Mouse (Mus musculus): ENCODE data around the gene Tab1.

The Tab1 gene

DNA sequence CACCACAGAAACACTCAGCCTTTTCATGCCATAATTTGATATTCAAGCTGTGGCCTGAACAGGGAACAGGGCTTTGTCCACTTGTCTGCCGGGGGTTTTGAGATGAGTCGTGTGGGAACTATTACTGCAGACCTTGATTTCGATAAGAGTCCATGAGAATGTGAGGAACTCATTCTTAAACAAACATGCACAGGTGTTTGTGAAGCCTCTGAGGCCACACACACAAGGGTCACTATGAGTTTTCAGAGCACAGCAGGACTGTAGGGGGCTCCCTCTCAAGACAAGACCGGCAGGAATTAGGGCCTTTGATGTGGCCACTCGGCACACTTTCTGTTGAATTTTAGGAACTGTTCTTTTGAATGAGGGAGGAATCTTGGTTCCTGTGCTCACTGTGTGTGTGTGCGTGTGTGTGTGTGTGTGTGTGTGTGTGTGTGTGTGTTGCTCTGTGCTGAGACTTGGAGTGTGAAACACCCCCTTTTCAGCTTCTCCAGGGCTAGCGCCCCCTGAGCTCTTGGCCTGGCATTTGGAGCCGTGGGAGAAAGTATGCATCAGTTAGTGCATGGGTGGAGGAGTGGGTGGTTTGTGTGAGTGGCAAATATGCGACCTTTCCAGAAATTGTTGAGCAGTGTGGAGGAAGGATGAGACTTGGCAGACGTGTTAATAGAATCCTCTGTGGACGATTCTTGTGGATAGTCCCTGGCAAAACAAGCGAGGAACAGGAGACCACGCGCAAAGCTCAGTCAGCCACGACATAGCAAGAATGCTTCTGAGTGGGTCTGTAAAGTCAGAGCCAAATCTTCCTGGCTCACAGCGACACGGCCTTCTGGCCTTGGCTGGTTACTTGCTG is 5.2 kb downstream of the Tab1 start:
- DNase-seq (ENCODE audit: low spot score), result no peak

DNA sequence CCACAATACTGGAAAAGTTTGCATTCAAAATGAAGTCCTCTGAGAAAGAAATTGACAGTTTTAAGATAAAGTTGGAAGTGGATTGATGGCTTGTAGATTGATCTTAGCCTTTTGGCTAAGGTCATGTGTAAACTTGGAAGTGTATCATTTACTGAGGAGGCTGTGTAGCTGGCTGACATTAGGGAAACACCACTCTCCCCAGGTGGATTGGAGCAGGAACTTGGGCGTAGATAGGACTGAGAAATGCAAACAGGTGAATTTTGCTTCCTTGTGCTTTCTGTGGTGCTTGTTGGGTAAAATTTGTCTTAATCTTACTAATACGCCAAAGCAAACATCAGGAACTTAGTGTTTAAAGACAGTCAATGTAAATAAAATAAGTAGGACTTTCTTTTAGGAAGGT is 7.4 kb downstream of the Tab1 start:
- no peak for DNase-seq (ENCODE audit: low spot score)

GRCm38 (mm10) chr15:80140878-80141277 is 8.0 kb downstream of the Tab1 start:
- DNase-seq (ENCODE audit: low spot score), result no peak

GRCm38 (mm10) chr15:80142130-80142529 is 9.2 kb downstream of the Tab1 start:
- DNase-seq (ENCODE audit: low spot score), result no peak

GRCm38 (mm10) chr15:80143760-80144159 is 10.8 kb downstream of the Tab1 start:
- DNase-seq (ENCODE audit: low spot score), result no peak

- no peak for DNase-seq (ENCODE audit: low spot score)
Measured at GRCm38 (mm10) chr15:80145397-80145796, 12.5 kb downstream of the Tab1 start.

DNA sequence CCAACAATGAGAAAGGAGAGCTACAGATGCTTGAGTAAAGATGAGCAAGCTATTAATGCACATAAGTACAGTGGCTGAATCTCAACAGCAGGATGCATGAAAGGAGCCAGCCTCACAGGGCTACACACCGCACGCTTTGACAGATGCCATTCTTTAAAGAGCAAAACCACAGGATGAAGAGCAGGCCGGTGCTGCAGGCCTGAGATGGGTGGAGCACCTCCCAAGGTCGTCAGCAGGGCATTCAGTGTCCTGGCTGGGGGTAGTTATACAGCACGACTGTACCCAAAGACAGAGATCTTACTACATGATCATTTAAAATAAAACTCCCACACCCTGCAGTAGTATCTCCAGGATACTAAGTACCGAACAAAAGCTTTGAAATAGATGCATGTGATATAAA is 13.2 kb downstream of the Tab1 start:
- no peak for DNase-seq (ENCODE audit: low spot score)

DNA sequence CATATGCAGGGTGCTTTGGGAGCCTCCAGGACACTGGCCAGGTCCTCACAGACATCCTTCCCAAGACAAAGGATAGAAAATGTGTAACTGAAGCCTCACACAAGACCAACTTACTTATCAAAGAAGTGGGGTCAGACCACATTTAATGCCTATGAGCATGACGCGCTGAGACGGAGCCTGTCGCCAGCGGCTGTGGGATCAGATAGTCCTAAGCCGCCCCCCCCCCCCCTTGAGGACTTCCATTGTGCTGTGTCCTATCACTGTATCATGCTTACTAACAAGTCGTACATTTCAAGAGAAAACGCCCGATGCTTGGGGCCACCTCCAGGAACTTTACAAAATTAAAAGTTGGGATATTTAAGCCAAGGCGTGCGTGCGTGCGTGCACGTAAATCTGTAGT is 14.2 kb downstream of the Tab1 start:
- no peak for DNase-seq (ENCODE audit: low spot score)

DNA sequence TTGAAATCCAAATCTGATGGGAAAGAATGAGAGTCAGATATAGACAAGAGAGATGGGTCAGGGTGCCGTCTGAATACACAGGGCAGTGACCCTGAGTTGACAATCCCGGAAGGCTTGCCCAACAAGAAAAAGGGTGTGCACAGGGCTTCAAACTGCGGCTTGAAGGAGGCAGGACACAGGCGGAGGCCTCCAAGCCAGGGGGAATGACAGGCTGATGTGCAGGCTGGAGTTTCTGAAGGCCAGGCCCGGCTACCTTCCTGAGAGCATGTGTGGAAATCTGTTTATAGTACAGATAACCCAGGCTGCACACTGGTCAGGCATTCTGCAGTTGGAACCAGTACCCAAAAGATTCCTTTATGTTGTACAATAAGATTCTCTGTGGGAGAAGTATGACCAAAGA is 14.6 kb downstream of the Tab1 start:
- DNase-seq (ENCODE audit: low spot score), result no peak

GRCm38 (mm10) chr15:80148565-80148964 is 15.6 kb downstream of the Tab1 start:
- no peak for DNase-seq (ENCODE audit: low spot score)

DNA sequence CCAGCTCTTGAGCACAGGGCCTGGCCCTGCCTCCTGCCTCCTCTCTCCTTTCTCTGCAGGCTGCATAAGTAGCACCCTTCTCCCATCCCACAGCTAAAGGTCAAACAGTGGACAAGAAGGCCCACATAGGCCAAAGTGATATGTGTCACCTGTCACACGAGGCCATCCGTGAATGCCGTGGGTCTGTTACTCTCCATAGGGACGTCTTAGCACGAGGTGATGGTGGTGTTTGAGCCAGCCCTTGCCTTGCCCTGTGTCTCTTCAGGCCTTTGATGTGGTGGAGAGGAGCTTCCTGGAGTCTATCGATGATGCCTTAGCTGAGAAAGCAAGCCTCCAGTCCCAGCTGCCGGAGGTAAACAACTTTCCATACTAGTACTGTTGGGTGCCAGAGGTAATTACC is 16.6 kb downstream of the Tab1 start:
- no peak for DNase-seq (ENCODE audit: low spot score)

DNA sequence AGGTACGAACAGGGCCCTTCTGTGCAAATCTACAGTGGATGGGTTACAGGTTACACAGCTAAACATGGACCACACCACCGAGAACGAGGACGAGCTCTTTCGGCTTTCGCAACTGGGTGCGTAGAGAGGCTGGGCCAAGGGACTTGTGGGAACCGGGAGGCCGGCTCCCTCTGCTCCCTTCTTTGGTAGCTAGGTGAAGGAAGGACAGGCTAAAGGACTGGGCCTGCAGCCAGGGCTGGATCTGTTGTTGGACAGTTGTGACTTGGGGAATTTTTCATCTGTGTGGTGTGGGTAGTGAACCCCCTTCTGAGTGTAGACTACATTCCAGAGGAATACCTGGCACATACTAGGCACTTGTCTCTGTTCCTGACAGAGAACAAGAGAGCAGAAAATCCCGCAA is 19.7 kb downstream of the Tab1 start:
- DNase-seq (ENCODE audit: low spot score), result no peak

DNA sequence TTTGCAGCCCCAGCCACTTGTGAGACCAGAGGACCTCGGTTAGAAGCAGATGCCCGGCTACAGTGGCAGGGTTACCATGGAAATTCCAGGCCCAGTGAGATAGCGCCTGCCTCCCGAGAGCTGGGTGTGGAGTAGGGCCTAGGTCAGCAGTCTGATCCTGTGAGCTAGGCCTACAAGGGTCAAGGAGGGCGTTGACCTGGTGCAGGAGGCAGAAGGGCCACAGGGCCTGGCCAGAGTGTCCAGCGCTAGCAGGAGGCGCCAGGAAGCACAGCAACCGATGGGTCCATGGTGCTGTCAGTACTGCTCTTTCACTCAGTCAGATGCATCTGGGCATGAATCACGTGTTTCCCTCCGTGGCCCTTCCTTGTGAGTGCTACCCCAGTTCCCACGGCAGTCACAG is 20.8 kb downstream of the Tab1 start:
- DNase-seq (ENCODE audit: low spot score), result no peak

DNA sequence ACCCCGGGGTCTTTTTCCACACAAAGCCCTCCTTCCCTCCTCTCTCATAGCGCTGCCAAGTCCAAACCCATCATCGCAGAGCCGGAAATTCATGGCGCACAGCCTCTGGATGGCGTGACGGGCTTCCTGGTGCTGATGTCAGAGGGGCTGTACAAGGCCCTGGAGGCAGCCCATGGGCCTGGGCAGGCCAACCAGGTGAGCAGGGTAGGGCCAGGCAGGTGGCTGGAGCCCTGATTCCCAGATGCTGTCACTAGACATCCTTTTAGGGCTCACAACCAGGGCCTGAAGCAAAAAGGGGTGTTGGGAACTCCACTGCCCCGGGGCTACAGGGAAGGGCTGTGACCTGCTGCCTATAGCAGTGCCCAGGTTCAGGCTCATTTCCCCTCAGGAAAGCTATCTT is 22.8 kb downstream of the Tab1 start:
- no peak for DNase-seq (ENCODE audit: low spot score)

GRCm38 (mm10) chr15:80157197-80157943 is 24.4 kb downstream of the Tab1 start:
- no peak for DNase-seq (ENCODE audit: low spot score)

DNA sequence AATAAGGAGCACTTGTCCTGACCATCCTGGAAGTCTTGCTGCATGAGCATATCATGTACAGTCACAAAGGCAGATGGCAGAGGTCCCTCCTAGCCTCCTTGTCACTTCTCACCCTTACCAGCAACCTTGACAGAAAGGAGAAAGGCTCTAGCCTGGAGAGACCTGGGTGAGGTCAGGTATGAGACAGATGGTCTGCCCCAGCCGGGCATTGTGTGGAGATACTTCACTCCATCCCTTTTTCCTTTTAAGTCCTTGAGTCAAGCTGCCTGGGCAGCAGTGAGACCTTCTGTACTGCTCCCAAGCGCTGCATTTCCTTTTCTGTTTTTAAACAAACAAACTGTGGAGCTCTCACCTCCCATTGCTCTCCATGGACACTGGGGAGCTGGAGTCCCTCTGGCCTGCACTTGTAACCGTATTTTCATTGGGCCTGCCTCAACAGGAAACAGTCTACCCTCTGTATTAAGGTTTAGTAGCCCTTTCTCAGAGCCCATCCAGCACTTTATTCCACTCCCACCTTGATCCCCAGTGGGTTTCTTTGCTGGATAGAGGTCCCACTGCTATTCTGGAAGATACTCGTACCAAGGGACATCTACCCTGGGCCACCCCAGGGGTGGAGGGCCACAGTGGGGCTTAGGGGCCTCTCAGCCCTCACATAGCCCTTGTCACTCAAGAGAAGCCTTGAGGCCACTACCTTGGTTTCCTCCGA is 25.2 kb downstream of the Tab1 start:
- no peak for DNase-seq (ENCODE audit: low spot score)

- DNase-seq (ENCODE audit: low spot score), result no peak
Measured at GRCm38 (mm10) chr15:80158707-80159090, 25.8 kb downstream of the Tab1 start.

GRCm38 (mm10) chr15:80159286-80159901 is 26.5 kb downstream of the Tab1 start:
- DNase-seq (ENCODE audit: low spot score), result no peak

DNA sequence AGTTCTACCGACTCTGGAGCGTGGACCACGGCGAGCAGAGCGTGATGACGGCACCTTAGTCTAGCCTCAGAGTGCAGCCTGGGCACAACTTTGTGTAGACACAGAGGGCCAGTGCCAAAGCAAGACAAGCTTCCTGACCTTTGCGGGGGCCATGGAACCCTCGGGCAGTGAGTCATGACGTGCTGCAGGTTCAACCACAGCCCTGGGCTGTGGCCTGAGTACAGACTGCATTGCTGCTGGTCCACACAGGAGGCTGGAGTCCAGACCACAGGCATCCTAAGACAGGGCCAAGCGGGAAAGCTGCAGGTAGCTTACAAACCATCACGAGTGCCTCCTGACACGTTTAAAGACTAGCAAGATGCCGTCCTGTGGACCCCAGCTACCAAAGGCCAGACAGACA is 27.3 kb downstream of the Tab1 start:
- no peak for DNase-seq (ENCODE audit: low spot score)

DNA sequence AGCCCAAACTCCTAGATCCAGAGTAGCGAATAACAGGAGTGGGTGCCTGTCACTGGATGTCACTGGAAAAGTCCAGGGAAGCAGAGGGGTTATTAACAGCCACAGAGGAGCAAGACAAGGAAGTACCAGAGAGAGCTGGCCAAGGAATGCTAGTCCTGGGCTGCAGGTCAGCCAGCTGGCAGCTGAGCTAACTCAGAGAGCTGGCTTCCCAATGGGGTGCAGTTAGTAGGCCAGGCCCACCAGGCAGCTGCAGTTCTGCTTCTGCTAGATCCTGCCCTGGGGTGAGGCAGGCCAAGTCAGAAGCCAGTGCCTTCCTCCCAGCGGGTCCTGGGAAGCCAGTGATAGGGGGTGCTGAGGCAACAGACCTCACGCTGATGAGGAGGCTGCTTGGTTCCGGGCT is 27.8 kb downstream of the Tab1 start:
- no peak for DNase-seq (ENCODE audit: low spot score)

GRCm38 (mm10) chr15:80161199-80161598 is 28.3 kb downstream of the Tab1 start:
- no peak for DNase-seq (ENCODE audit: low spot score)

DNA sequence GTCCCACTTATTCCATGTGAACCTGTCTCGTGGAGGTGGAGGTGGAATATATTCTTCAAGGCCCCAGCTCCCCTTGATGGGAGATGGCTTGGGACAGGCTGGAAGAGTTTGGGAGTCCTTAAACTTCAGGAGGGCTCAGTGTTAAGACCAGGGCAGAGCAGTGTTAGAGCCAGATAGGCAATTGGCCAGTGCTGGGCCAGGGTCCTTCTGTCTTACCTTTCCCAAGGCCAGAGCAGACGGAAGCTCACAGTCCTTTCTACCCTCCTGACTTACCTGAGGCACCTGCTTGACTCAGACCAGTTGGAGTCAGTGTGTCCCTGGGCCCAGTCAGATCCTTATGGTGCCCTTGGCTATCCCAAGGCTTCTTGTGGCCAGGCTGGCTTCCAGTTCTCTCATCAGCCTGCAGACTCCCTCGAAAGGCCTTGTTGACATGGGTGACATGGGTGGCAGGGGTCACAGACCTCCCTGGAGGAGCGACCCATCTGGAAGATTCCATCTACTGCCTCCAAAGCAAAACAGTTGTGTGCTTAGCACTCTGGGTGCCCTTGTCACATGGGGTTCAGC is 29.6 kb downstream of the Tab1 start:
- DNase-seq (ENCODE audit: low spot score), result no peak
